Mouse (Mus musculus): ENCODE measurements around the gene Slc25a48. TPM values are rescaled to one million over a fixed set of nuclear protein-coding genes. Genes with fewer than 3 reads are reported as not detected.

Gene Slc25a48
- polyA plus RNA-seq (2016; fragmentation: Nextera tagmentation; extraction: Ambion mirVana) = not detected in 2 replicates

DNA sequence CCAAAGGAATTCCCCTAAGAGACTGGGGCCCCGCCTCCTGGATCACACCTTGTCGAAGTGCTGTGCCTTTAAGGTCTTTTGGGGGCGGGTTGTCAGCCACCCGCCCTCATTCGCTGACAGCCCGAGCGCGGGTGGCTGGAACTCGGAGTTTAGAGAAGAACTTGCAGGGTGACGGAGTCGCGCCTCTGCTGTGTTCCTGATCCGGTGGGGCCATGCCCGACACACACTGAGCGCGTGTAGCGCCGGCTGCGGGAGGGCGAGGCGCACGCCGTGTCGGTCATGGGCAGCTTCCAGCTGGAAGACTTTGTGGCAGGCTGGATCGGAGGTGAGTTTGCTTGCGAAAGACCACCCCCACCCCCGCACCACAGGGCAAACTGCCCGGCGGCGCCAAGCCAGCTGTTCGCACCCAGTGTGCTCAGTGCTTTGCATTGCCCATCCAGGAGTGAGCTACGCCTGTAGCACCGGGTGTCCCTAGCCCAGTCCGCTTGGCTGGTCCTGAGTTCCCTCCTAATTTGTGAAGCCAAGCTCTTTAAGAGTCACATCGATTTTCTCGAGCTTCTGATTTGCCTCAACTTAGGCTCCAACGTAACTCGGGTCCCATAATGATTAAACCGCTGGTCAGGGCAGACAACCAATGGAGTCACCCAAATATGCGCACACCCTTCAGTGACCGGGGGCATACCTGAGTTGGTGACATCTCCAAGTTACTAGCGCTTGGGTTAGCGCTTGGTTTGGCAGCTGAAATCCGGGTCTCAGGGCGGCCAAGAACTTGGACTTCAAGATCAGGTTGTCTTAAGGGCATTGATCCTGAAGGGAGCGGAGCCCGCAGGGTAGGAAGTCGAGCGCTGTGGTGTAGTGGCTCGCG is at the start of gene Slc25a48:
Gene Slc25a48, plus strand, starts transcription at position 145 of the 865 bp plus-strand sequence.
- H3K4me2 ChIP-seq = peak within 1 kb of the TSS; percentile 75
- peaks cover 79% of the 10 kb centered on the region for H3K27me3 ChIP-seq (replicated peaks)
- 0 out of 2 replicates have a peak within 1 kb of the TSS, but pooled peaks have one; percentile 5 for H3K9ac ChIP-seq
- peaks cover 13% of the 10 kb centered on the region; the same call in 1 of the 2 replicates for H3K4me1 ChIP-seq (replicated peaks)
- peak within 1 kb of the TSS; percentile 45 for H3K4me3 ChIP-seq
- no peaks in the 10 kb centered on the region for H3K36me3 ChIP-seq
- no peak within 1 kb of the TSS for H3K27ac ChIP-seq (ENCODE audit: poor library complexity, severe bottlenecking)
- ATAC-seq (ENCODE audit: insufficient number of reproducible peaks, low FRiP score) = no peak
- H3K9me3 ChIP-seq (replicated peaks) = no peaks in the 10 kb centered on the region
- WGBS = 3% methylated on average over 51 of the region's 51 CpGs

- H3K27me3 ChIP-seq (replicated peaks) = peaks cover 4% of the 10 kb centered on the region
- H3K9me3 ChIP-seq (replicated peaks) = no peaks in the 10 kb centered on the region
- WGBS = 24% methylated on average over 5 of the region's 5 CpGs
- H3K4me1 ChIP-seq (replicated peaks) = peaks cover 10% of the 10 kb centered on the region; the same call in 1 of the 2 replicates
- no peak overlapping the region for H3K4me3 ChIP-seq
- no peak overlapping the region for H3K27ac ChIP-seq (ENCODE audit: poor library complexity, severe bottlenecking)
- no peak overlapping the region for H3K4me2 ChIP-seq
- no peaks in the 10 kb centered on the region for H3K36me3 ChIP-seq
- ATAC-seq (ENCODE audit: insufficient number of reproducible peaks, low FRiP score) = 0 out of 2 replicates have a peak, but pooled peaks have one; percentile 22
- H3K9ac ChIP-seq = no peak overlapping the region
Observed at GRCm38 (mm10) chr13:56397572-56397971, 40.6 kb upstream of the Slc25a48 start.

DNA sequence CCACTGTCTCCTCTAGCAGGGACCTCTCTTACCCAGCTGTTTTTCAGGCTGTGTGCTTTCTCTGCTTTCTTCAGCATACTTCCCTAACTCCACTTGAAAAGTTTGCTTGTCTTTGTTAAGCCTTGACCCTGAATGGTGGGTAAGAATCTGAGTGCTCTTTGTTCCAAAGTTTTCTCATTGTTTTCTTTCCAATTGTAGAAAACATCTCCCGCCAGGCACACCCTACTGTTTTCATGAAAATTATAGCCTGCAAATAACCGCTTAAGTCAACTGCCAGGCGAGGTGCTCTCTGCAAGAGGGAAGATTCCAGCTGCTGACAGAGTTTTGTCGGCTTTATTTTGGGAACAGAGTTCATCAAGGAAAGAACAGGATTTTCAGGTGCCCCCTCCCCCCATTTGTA is 37.0 kb upstream of the Slc25a48 start:
- ATAC-seq (ENCODE audit: insufficient number of reproducible peaks, low FRiP score) = no peak
- WGBS = 60% methylated on average over 4 of the region's 4 CpGs
- peaks cover 10% of the 10 kb centered on the region; the same call in 1 of the 2 replicates for H3K4me1 ChIP-seq (replicated peaks)
- H3K4me2 ChIP-seq = no peak overlapping the region
- peaks cover 14% of the 10 kb centered on the region for H3K27me3 ChIP-seq (replicated peaks)
- H3K27ac ChIP-seq (ENCODE audit: poor library complexity, severe bottlenecking) = no peak overlapping the region
- H3K36me3 ChIP-seq = no peaks in the 10 kb centered on the region
- no peak overlapping the region for H3K4me3 ChIP-seq
- H3K9me3 ChIP-seq (replicated peaks) = no peaks in the 10 kb centered on the region
- H3K9ac ChIP-seq = no peak overlapping the region

GRCm38 (mm10) chr13:56403381-56404086 is 34.6 kb upstream of the Slc25a48 start:
- H3K4me2 ChIP-seq = no peak overlapping the region
- ATAC-seq (ENCODE audit: insufficient number of reproducible peaks, low FRiP score) = no peak
- 81% methylated on average over 8 of the region's 8 CpGs for WGBS

GRCm38 (mm10) chr13:56404511-56405140 is 33.5 kb upstream of the Slc25a48 start:
- Histone ChIP-seq H3K4me3 (no peak overlapping the region), H3K4me1 (replicated peaks) (no peaks in the 10 kb centered on the region), H3K27ac (ENCODE audit: poor library complexity, severe bottlenecking) (no peak overlapping the region), H3K9ac (no peak overlapping the region), H3K9me3 (replicated peaks) (no peaks in the 10 kb centered on the region), H3K27me3 (replicated peaks) (peaks cover 14% of the 10 kb centered on the region), H3K36me3 (no peaks in the 10 kb centered on the region), H3K4me2 (no peak overlapping the region)
- no peak for ATAC-seq (ENCODE audit: insufficient number of reproducible peaks, low FRiP score)
- WGBS = 50% methylated on average over 6 of the region's 6 CpGs

More at GRCm38 (mm10) chr13:56403381-56404086, 34.6 kb upstream of the Slc25a48 start:
- Histone ChIP-seq H3K4me3 (no peak overlapping the region), H3K27me3 (replicated peaks) (peaks cover 14% of the 10 kb centered on the region), H3K36me3 (no peaks in the 10 kb centered on the region), H3K27ac (ENCODE audit: poor library complexity, severe bottlenecking) (no peak overlapping the region), H3K9ac (no peak overlapping the region), H3K9me3 (replicated peaks) (no peaks in the 10 kb centered on the region), H3K4me1 (replicated peaks) (no peaks in the 10 kb centered on the region)

DNA sequence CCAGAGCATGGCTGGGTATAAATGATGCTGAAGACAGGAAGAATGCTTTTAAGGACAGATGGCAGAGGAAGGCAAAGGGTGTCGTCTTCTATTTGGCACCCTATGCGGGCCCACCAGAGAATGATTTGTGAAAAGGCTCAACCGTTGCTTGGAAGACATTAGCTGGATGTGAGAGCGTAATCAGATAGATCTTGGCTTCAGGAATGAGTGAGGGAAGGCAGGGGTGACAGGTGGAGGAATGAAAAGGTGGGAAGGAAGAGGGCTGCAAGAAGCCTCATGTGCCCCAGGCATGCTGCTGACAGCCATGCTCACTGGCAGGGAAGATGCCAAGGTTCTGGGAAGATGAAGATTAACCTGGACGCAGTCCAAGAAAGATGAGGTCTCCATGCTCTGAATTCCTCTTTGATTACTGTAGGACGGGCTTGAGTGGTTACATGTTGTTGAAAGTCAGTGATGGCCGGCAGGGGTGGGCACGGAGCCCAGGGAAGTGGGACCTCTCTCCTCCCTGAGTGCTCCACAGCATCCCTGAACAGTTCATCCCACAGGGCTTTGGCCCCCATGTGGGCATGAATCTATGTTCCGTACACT is 25.8 kb upstream of the Slc25a48 start:
- no peaks in the 10 kb centered on the region for H3K4me1 ChIP-seq (replicated peaks)
- no peak for ATAC-seq (ENCODE audit: insufficient number of reproducible peaks, low FRiP score)
- peaks cover 8% of the 10 kb centered on the region; the same call in 1 of the 2 replicates for H3K9me3 ChIP-seq (replicated peaks)
- H3K4me2 ChIP-seq = no peak overlapping the region
- peaks cover 7% of the 10 kb centered on the region; the same call in 1 of the 2 replicates for H3K27me3 ChIP-seq (replicated peaks)
- no peak overlapping the region for H3K27ac ChIP-seq (ENCODE audit: poor library complexity, severe bottlenecking)
- H3K4me3 ChIP-seq = no peak overlapping the region
- WGBS = 67% methylated on average over 9 of the region's 9 CpGs
- H3K9ac ChIP-seq = no peak overlapping the region
- H3K36me3 ChIP-seq = no peaks in the 10 kb centered on the region

DNA sequence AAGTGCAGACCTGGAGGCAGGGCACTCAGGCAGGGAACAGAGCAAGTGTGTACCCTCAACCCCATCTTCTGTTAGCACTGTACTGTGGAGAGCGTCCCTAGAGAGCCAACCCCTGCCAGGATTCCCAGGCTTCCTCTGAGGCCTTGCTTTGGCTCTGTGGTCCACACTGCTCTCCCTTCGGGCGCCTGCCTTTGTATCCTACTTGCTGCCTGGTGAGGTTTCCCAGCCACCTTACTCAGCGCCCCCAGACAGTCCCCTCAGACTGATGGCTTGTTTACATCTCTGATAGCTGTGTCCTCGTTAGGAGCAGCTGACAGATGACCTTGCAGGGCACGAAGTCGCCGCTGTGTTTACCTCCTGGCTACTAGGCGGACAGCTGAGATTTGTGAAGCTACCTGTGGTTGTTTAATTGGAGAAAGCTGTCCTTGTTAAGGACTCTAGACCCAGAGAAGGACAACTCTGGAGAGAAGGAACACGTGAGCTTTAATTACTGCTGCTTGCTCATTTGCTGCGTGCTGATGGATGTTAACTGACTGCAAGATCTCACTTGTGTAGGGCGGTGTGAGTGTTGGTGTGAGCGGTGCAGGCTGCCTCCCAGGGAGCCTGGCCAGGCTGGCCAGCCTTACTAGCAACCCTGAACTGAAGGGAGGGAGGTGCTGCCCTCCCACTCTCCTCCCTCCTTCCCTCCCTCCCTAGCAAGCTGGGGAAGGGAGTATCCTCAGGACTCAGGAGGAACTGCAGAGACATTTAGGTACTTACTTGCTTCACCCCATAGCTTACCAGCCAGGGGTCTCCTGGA is 19.3 kb upstream of the Slc25a48 start:
- no peak for ATAC-seq (ENCODE audit: insufficient number of reproducible peaks, low FRiP score)
- Histone ChIP-seq H3K9me3 (replicated peaks) (peaks cover 4% of the 10 kb centered on the region; the same call in 1 of the 2 replicates), H3K9ac (no peak overlapping the region), H3K27me3 (replicated peaks) (peaks cover 16% of the 10 kb centered on the region), H3K4me3 (no peak overlapping the region), H3K27ac (ENCODE audit: poor library complexity, severe bottlenecking) (no peak overlapping the region), H3K4me1 (replicated peaks) (0 out of 2 replicates have a peak, but pooled peaks cover 15% of the 10 kb centered on the region), H3K36me3 (no peaks in the 10 kb centered on the region), H3K4me2 (no peak overlapping the region)
- 14% methylated on average over 13 of the region's 13 CpGs for WGBS

DNA sequence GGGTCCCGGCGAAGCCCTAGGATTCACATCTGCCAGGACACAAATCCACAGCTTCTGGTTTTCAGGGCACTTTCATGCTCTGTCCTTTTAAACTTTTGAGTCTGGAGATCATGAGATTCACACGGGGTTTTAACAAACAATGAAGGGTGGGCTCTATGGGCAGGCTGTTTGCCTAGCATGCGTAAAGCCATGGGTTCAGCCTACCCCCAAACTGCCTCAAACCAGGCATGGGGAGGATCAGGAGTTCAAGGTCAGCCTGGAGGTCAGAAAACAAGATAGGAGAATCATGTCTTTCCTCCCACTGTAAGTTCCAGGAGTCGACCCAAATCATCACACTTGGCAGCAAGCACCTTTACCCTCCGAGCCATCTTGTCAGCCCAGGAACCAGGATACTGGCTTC is 18.6 kb upstream of the Slc25a48 start:
- 61% methylated on average over 6 of the region's 6 CpGs for WGBS
- Histone ChIP-seq H3K4me2 (no peak overlapping the region), H3K36me3 (no peaks in the 10 kb centered on the region), H3K4me3 (no peak overlapping the region), H3K27ac (ENCODE audit: poor library complexity, severe bottlenecking) (no peak overlapping the region), H3K9ac (no peak overlapping the region), H3K27me3 (replicated peaks) (peaks cover 21% of the 10 kb centered on the region), H3K4me1 (replicated peaks) (0 out of 2 replicates have a peak, but pooled peaks cover 15% of the 10 kb centered on the region), H3K9me3 (replicated peaks) (no peaks in the 10 kb centered on the region)
- no peak for ATAC-seq (ENCODE audit: insufficient number of reproducible peaks, low FRiP score)

DNA sequence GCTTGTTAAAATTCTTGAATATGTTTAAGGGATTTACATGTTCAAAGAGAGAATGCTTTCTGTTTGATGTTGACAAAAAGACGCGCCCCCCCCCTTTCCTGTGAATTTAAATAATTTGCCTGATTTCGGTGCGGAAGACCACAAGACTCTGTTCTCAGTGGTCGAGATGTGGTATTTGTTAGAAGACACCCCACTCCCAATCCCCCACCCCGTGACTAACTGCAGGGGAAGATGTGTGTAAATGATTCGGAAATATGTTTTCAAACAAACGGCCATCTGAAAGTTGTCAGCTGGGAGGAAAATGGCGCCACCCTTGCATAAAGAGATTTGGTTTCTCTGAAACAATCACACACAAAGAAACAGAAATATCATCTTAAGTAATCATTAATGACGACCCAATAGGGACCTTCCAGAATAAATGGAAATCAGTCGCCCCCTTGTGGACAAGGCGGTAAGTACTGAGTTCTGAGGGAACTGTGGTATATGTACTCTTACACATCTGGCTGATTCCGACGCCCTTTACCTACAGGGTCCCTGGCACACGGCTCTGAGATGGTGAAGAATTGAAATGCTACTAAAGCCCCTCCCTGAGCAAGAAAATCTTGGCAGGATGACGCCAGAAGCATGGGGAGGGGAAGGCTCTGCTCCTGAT is 16.0 kb upstream of the Slc25a48 start:
- peak overlapping the region; percentile 34 for H3K4me2 ChIP-seq
- H3K27ac ChIP-seq (ENCODE audit: poor library complexity, severe bottlenecking) = no peak overlapping the region
- H3K4me1 ChIP-seq (replicated peaks) = 0 out of 2 replicates have a peak, but pooled peaks cover 15% of the 10 kb centered on the region
- H3K4me3 ChIP-seq = no peak overlapping the region
- no peaks in the 10 kb centered on the region for H3K36me3 ChIP-seq
- ATAC-seq (ENCODE audit: insufficient number of reproducible peaks, low FRiP score) = no peak
- peaks cover 42% of the 10 kb centered on the region for H3K27me3 ChIP-seq (replicated peaks)
- 21% methylated on average over 16 of the region's 16 CpGs for WGBS
- H3K9ac ChIP-seq = no peak overlapping the region
- H3K9me3 ChIP-seq (replicated peaks) = no peaks in the 10 kb centered on the region

GRCm38 (mm10) chr13:56425931-56426330 is 12.2 kb upstream of the Slc25a48 start:
- Histone ChIP-seq H3K27ac (ENCODE audit: poor library complexity, severe bottlenecking) (no peak overlapping the region), H3K4me1 (replicated peaks) (no peaks in the 10 kb centered on the region), H3K4me3 (no peak overlapping the region), H3K36me3 (no peaks in the 10 kb centered on the region), H3K4me2 (no peak overlapping the region), H3K9ac (no peak overlapping the region), H3K27me3 (replicated peaks) (peaks cover 62% of the 10 kb centered on the region), H3K9me3 (replicated peaks) (no peaks in the 10 kb centered on the region)
- no peak for ATAC-seq (ENCODE audit: insufficient number of reproducible peaks, low FRiP score)
- 78% methylated on average over 7 of the region's 7 CpGs for WGBS
